Mouse (Mus musculus): ENCODE results near the gene Zmym2. TPM values are rescaled to one million over a fixed set of nuclear protein-coding genes. Genes with fewer than 3 reads are reported as not detected.

The Zmym2 gene
- polyA plus RNA-seq, 1 experiment from 2014 or later, result 59.9 TPM

DNA sequence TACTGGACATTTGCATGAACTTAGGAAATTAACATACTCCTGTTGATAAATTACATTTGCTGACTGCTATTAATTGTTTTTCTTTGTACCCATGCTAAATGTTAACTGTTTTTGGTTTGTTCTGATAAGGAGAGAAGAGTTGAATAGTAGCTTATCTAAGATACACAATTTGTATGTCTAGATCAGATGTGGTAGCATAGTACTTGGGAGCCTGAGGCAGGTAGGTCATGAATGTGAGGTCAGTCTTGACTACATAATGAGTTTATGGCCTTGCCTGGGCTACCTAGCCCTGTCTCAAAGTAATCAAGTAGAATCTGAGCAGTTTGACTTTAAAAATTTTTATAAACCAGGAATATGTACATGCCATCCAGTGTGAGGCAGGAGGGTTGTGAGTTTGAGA lies 67.9 kb downstream of the Zmym2 start:
- no peak overlapping the region for H3K4me3 ChIP-seq (ENCODE audit: low read depth, low read length)
- no peak overlapping the region for H3K4me2 ChIP-seq (ENCODE audit: low read depth, low read length)
- H3K9ac ChIP-seq (replicated peaks; ENCODE audit: low read depth, low read length), result no peak overlapping the region
- no peak for ATAC-seq (ENCODE audit: low read depth)
- no peaks in the 10 kb centered on the region for H3K4me1 ChIP-seq (ENCODE audit: control insufficient read depth, insufficient read depth, low read length)
- H3K27ac ChIP-seq (ENCODE audit: low read depth, low read length), result no peak overlapping the region
- no peaks in the 10 kb centered on the region for H3K9me3 ChIP-seq (ENCODE audit: control insufficient read depth, low read length)
- H3K27me3 ChIP-seq (ENCODE audit: control insufficient read depth, insufficient read depth, low read length), result no peaks in the 10 kb centered on the region
- peaks cover 32% of the 10 kb centered on the region for H3K36me3 ChIP-seq (ENCODE audit: control insufficient read depth, insufficient read depth, low read length)

DNA sequence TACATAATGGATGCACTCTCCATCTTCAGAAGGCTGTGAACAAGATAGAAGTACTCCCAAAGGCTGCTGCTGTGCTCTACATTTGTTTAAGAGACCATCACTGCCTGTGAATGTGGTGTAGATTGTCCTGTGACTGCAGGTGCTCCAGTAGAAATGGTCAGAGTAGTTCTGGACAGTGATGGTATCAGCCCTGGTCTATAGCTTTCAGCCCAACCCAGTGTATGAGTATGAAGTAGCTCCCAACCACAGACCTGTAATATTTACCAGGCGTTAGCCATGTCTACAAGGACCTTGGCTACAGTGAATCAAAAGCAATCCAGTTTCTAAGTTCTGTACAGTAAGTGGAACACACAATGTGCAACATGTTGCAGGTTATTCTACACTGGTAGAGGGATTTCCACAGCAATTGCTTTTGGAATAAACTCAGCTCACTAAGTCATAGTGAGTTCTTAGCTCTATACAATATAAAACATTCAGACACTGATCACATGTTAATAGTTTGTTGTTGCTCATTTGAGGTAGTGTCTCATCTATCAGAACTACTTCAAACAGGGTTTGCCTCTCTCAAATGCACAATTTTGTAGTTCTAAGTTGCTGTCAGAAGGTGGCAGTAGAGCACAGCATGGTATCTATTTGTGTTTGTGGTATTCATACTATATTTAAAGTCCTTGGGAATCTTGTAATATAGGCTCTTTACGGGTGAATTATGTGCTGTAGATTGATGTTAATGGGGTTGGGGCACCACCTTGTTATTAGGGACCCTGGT lies 77.7 kb downstream of the Zmym2 start:
- Histone ChIP-seq H3K27me3 (ENCODE audit: control insufficient read depth, insufficient read depth, low read length) (no peaks in the 10 kb centered on the region), H3K9ac (replicated peaks; ENCODE audit: low read depth, low read length) (no peak overlapping the region), H3K4me1 (ENCODE audit: control insufficient read depth, insufficient read depth, low read length) (no peaks in the 10 kb centered on the region), H3K9me3 (ENCODE audit: control insufficient read depth, low read length) (no peaks in the 10 kb centered on the region), H3K27ac (ENCODE audit: low read depth, low read length) (no peak overlapping the region), H3K4me2 (ENCODE audit: low read depth, low read length) (no peak overlapping the region), H3K36me3 (ENCODE audit: control insufficient read depth, insufficient read depth, low read length) (peaks cover 18% of the 10 kb centered on the region), H3K4me3 (ENCODE audit: low read depth, low read length) (no peak overlapping the region)
- no peak; the same call in 1 of the 2 replicates for ATAC-seq (ENCODE audit: low read depth)
- 74% methylated on average over 2 of the region's 2 CpGs for WGBS

DNA sequence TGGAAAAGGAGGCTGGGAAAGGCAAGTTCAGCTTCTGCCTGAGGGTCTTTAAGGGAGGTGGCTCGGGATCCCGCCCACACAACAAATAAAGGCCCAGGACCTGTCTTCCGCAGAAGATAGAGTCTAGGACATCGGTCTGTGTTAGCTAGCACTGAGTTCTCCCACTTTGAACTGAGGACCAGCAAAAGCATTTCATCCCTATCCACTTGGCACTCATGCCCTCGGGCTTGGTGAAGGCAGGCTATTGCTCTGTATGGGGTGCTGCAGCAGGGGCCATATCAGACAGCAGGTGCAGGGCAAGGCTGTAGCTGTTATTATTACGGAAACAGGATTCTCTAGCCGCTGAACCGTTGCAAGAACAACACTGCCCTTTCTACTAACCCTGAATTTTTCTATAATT lies 83.2 kb downstream of the Zmym2 start:
- H3K27me3 ChIP-seq (ENCODE audit: control insufficient read depth, insufficient read depth, low read length), result no peaks in the 10 kb centered on the region
- H3K4me3 ChIP-seq (ENCODE audit: low read depth, low read length), result no peak overlapping the region
- no peak overlapping the region for H3K27ac ChIP-seq (ENCODE audit: low read depth, low read length)
- H3K9me3 ChIP-seq (ENCODE audit: control insufficient read depth, low read length), result no peaks in the 10 kb centered on the region
- H3K4me1 ChIP-seq (ENCODE audit: control insufficient read depth, insufficient read depth, low read length), result no peaks in the 10 kb centered on the region
- H3K4me2 ChIP-seq (ENCODE audit: low read depth, low read length), result no peak overlapping the region
- ATAC-seq (ENCODE audit: low read depth), result no peak
- no peaks in the 10 kb centered on the region for H3K36me3 ChIP-seq (ENCODE audit: control insufficient read depth, insufficient read depth, low read length)
- WGBS, result 68% methylated on average over 8 of the region's 8 CpGs
- H3K9ac ChIP-seq (replicated peaks; ENCODE audit: low read depth, low read length), result no peak overlapping the region

DNA sequence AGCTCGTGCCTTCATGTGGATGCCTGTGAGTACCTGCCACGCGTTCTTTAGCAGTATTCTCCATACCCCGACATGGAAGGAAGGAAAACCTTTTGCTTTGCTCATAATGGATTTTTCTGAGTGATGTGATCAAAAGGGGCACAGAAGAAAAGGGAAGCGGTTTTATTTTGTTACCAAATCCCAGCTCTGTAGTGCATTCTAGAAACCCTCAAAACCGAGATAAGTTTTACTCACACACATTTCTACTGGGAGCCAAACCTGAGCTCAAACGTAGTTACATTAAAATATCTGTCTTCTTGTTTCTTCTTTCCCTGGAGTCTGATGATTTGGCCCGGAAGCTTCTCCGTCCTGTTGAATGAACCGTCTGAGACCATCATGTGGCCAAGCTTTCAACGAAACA lies 83.7 kb downstream of the Zmym2 start:
- Histone ChIP-seq H3K4me3 (ENCODE audit: low read depth, low read length) (no peak overlapping the region), H3K9me3 (ENCODE audit: control insufficient read depth, low read length) (no peaks in the 10 kb centered on the region), H3K4me1 (ENCODE audit: control insufficient read depth, insufficient read depth, low read length) (no peaks in the 10 kb centered on the region), H3K4me2 (ENCODE audit: low read depth, low read length) (no peak overlapping the region), H3K27me3 (ENCODE audit: control insufficient read depth, insufficient read depth, low read length) (no peaks in the 10 kb centered on the region), H3K9ac (replicated peaks; ENCODE audit: low read depth, low read length) (no peak overlapping the region), H3K27ac (ENCODE audit: low read depth, low read length) (no peak overlapping the region), H3K36me3 (ENCODE audit: control insufficient read depth, insufficient read depth, low read length) (no peaks in the 10 kb centered on the region)
- no peak for ATAC-seq (ENCODE audit: low read depth)
- 71% methylated on average over 11 of the region's 11 CpGs for WGBS

DNA sequence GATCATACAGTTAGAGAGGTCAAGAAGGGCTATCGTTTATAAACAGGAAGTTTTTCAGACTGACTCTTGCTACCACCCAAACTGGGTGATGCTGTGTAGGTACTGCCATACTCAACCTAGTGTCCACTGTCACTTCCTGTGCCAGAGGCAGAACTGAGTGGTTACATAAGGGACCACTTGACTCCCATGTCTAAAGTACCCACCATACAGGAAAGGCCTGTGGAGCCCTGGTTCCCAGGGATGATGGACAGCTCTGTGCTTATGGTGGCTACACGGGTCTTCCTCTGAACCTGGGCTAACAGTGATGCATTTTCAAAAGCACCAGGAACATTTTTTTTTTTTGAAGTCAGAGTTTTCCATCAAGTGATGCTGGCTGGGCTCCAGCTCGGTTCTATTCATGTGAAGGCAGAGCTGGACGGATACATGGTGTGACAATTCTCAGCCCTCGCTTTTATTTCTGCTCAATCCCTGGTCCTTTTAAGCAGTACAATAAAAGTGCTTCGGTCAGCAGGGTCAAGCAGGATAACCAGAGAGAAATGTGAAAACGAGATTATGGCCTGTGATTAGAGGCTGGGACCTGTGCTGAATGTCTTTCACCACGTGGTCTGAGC lies 91.7 kb downstream of the Zmym2 start:
- no peak for ATAC-seq (ENCODE audit: low read depth)

DNA sequence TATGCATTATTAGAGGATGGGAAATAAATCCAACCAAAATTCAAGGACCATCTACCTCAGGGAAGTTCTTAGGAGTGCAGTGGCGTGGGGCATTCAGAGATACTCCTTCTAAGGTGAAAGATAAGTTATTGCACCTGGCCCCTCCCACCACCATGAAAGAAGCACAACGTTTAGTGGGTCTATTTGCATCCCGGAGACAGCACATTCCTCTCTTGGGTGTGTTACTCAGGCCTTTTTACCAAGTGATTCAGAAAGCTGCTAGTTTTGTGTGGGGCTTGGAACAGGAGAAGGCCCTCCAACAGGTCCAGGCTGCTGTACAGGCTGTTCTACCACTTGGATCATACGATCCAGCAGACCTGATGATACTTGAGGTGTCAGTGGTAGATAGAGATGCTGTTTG lies 102.2 kb downstream of the Zmym2 start:
- H3K4me3 ChIP-seq (ENCODE audit: low read depth, low read length), result no peak overlapping the region
- whole genome bisulfite sequencing, result 68% methylated on average over 4 of the region's 4 CpGs
- ATAC-seq (ENCODE audit: low read depth), result no peak
- no peak overlapping the region for H3K27ac ChIP-seq (ENCODE audit: low read depth, low read length)
- H3K9ac ChIP-seq (replicated peaks; ENCODE audit: low read depth, low read length), result no peak overlapping the region
- H3K27me3 ChIP-seq (ENCODE audit: control insufficient read depth, insufficient read depth, low read length), result no peaks in the 10 kb centered on the region
- H3K4me1 ChIP-seq (ENCODE audit: control insufficient read depth, insufficient read depth, low read length), result no peaks in the 10 kb centered on the region
- H3K9me3 ChIP-seq (ENCODE audit: control insufficient read depth, low read length), result no peaks in the 10 kb centered on the region
- H3K36me3 ChIP-seq (ENCODE audit: control insufficient read depth, insufficient read depth, low read length), result no peaks in the 10 kb centered on the region
- no peak overlapping the region for H3K4me2 ChIP-seq (ENCODE audit: low read depth, low read length)

More for the DNA sequence above, 91.7 kb downstream of the Zmym2 start:
- H3K4me1 ChIP-seq (ENCODE audit: control insufficient read depth, insufficient read depth, low read length), result no peaks in the 10 kb centered on the region
- H3K27me3 ChIP-seq (ENCODE audit: control insufficient read depth, insufficient read depth, low read length), result no peaks in the 10 kb centered on the region
- H3K4me3 ChIP-seq (ENCODE audit: low read depth, low read length), result no peak overlapping the region
- H3K9ac ChIP-seq (replicated peaks; ENCODE audit: low read depth, low read length), result no peak overlapping the region
- H3K27ac ChIP-seq (ENCODE audit: low read depth, low read length), result no peak overlapping the region
- 50% methylated on average over 8 of the region's 8 CpGs for WGBS
- no peaks in the 10 kb centered on the region for H3K36me3 ChIP-seq (ENCODE audit: control insufficient read depth, insufficient read depth, low read length)
- no peak overlapping the region for H3K4me2 ChIP-seq (ENCODE audit: low read depth, low read length)
- H3K9me3 ChIP-seq (ENCODE audit: control insufficient read depth, low read length), result no peaks in the 10 kb centered on the region

Other genes starting within 250 kb of the Zmym2 start
- 44.9 and 49.1 TPM in 2 replicates for gene Mphosph8, start 218.4 kb upstream of the Zmym2 start, polyA plus RNA-seq (2014; fragmentation: Nextera tagmentation; extraction: Ambion mirVana)
- gene Pspc1, start 108.3 kb upstream of the Zmym2 start, polyA plus RNA-seq (2014; fragmentation: Nextera tagmentation; extraction: Ambion mirVana), result 51.3 and 72.5 TPM in 2 replicates
- 26.5 and 28.0 TPM in 2 replicates for gene Zmym5, start 74.9 kb upstream of the Zmym2 start, polyA plus RNA-seq (2014; fragmentation: Nextera tagmentation; extraction: Ambion mirVana)
- 1.6 TPM in 1 of 2 replicates, not detected in the other for gene Gja3, start 171.4 kb downstream of the Zmym2 start, polyA plus RNA-seq (2014; fragmentation: Nextera tagmentation; extraction: Ambion mirVana)
- gene Gjb2, start 218.0 kb downstream of the Zmym2 start, polyA plus RNA-seq (2014; fragmentation: Nextera tagmentation; extraction: Ambion mirVana), result 1.3 and 26.7 TPM in 2 replicates
- not detected in 2 replicates for gene Gm4491, start 229.2 kb downstream of the Zmym2 start, polyA plus RNA-seq (2014; fragmentation: Nextera tagmentation; extraction: Ambion mirVana)
- gene Gjb6, start 247.0 kb downstream of the Zmym2 start, polyA plus RNA-seq (2014; fragmentation: Nextera tagmentation; extraction: Ambion mirVana), result 1.1 and 25.5 TPM in 2 replicates